Mouse (Mus musculus): ENCODE measurements around the gene Skiv2l.

Skiv2l gene

GRCm38 (mm10) chr17:34849722-34850516, at the start of gene Skiv2l, which contains the start of gene Nelfe:
TSS of gene Skiv2l (minus strand) at chr17:34850210.
TSS of gene Nelfe (plus strand) at chr17:34850391.
- DNase-seq: peak; percentile 98

GRCm38 (mm10) chr17:34899053-34899889, 49.3 kb upstream of the Skiv2l start:
- peak; percentile 30 for DNase-seq

- no peak for DNase-seq
Measured at GRCm38 (mm10) chr17:34898706-34899052, 48.7 kb upstream of the Skiv2l start.

GRCm38 (mm10) chr17:34898160-34898586, 48.2 kb upstream of the Skiv2l start, which contains the start of the genes C2 and Ehmt2:
TSS of gene C2 (minus strand) at chr17:34898265.
TSS of gene Ehmt2 (plus strand) at chr17:34898469.
- peak; percentile 83 for DNase-seq

- DNase-seq: peak; percentile 72
Measured at GRCm38 (mm10) chr17:34897373-34898159, 47.6 kb upstream of the Skiv2l start.

- DNase-seq: no peak
Measured at GRCm38 (mm10) chr17:34896366-34896765, 46.4 kb upstream of the Skiv2l start.

GRCm38 (mm10) chr17:34895724-34896123, 45.7 kb upstream of the Skiv2l start:
- DNase-seq: no peak

GRCm38 (mm10) chr17:34894801-34895530, 45.0 kb upstream of the Skiv2l start:
- peak; percentile 45 for DNase-seq

- peak; percentile 94 for DNase-seq
Measured at GRCm38 (mm10) chr17:34894074-34894597, 44.1 kb upstream of the Skiv2l start.

GRCm38 (mm10) chr17:34893072-34893824, 43.2 kb upstream of the Skiv2l start:
- no peak for DNase-seq

GRCm38 (mm10) chr17:34891377-34891776, 41.4 kb upstream of the Skiv2l start:
- no peak for DNase-seq

- no peak for DNase-seq
Measured at GRCm38 (mm10) chr17:34890074-34890743, 40.2 kb upstream of the Skiv2l start.

- no peak for DNase-seq
Measured at GRCm38 (mm10) chr17:34887942-34888341, 37.9 kb upstream of the Skiv2l start.

GRCm38 (mm10) chr17:34885615-34886014, 35.6 kb upstream of the Skiv2l start:
- no peak for DNase-seq

- DNase-seq: no peak
Measured at GRCm38 (mm10) chr17:34884704-34885103, 34.7 kb upstream of the Skiv2l start.

GRCm38 (mm10) chr17:34883332-34883731, 33.3 kb upstream of the Skiv2l start:
- DNase-seq: no peak

GRCm38 (mm10) chr17:34881683-34882310, 31.8 kb upstream of the Skiv2l start, which contains the start of gene Gm20547:
TSS of gene Gm20547 (minus strand) at chr17:34882042.
- DNase-seq: no peak

- DNase-seq: no peak
Measured at GRCm38 (mm10) chr17:34881166-34881565, 31.2 kb upstream of the Skiv2l start.

GRCm38 (mm10) chr17:34879336-34879879, 29.4 kb upstream of the Skiv2l start, which contains the start of gene Zbtb12:
TSS of gene Zbtb12 (plus strand) at chr17:34879483.
- DNase-seq: no peak

All from lung, postnatal 36 days (tissue).